Mouse (Mus musculus) spleen, adult 2 months (tissue): ENCODE results near the gene Pnma3. TPM values are rescaled to one million over a fixed set of nuclear protein-coding genes. Genes with fewer than 3 reads are reported as not detected.

Source experiments
- DNase-seq, 2 experiments: peaks; one replicate each; pipeline versions ENCODE4 v3.0.0 to v3.0.0-alpha.2; 2012 to 2021; ENCODE audit warnings: low spot score in 2 of 2, low read depth in 1 of 2
- H3K27ac ChIP-seq: fragments of 200-500 bp; 2 replicates; pipeline ENCODE4 v1.5.1; 2012; ENCODE audit warnings: low read length, inconsistent platforms; ENCODE audit not compliant: insufficient read depth
- H3K27me3 ChIP-seq: fragments of 200-500 bp; 2 replicates; pipeline ENCODE4 v1.6.1; 2012; ENCODE audit warnings: mild to moderate bottlenecking, moderate library complexity, low read length, inconsistent platforms; ENCODE audit not compliant: control insufficient read depth, insufficient read depth
- H3K36me3 ChIP-seq: fragments of 200-500 bp; 2 replicates; pipeline ENCODE4 v1.6.1; 2012; ENCODE audit warnings: mild to moderate bottlenecking, low read length, inconsistent platforms; ENCODE audit not compliant: control insufficient read depth, insufficient read depth
- H3K4me1 ChIP-seq: fragments of 200-500 bp; 2 replicates; pipeline ENCODE4 v1.6.1; 2011; ENCODE audit warnings: inconsistent platforms; ENCODE audit not compliant: control insufficient read depth, insufficient read depth, insufficient read length
- H3K4me3 ChIP-seq: fragments of 200-500 bp; 2 replicates; pipeline ENCODE4 v1.5.1; 2011; ENCODE audit warnings: mild to moderate bottlenecking, inconsistent platforms; ENCODE audit not compliant: insufficient read depth, insufficient read length; ENCODE audit errors: extremely low read depth
- CTCF ChIP-seq: fragments of 200-500 bp; IDR thresholded peaks from 2 replicates; pipeline ENCODE4 v1.5.1; 2011; ENCODE audit warnings: mild to moderate bottlenecking, inconsistent platforms; ENCODE audit not compliant: insufficient read depth, insufficient read length, insufficient replicate concordance; ENCODE audit errors: extremely low read depth
- POLR2A ChIP-seq: fragments of 200-500 bp; IDR thresholded peaks from 2 replicates; pipeline ENCODE4 v1.6.1; 2011; ENCODE audit warnings: low read depth, low read length, inconsistent platforms
- WGBS: fragments of 180-500 bp; shearing (Covaris S2); methylation state at CpG from one replicate; pipeline ENCODE4 v1.1.7; 2018; 5-methylcytosine and 5-hydroxymethylcytosine counted together
- polyA plus RNA-seq: library from polyadenylated mRNA; depleted of rRNA; stranded (reverse); fragments of >200 nt; gene quantifications from 2 replicates; pipeline ENCODE4 v1.2.3, GENCODE M21; 2012; rRNA removed

Pnma3 gene
- not detected in 2 replicates for polyA plus RNA-seq

DNA sequence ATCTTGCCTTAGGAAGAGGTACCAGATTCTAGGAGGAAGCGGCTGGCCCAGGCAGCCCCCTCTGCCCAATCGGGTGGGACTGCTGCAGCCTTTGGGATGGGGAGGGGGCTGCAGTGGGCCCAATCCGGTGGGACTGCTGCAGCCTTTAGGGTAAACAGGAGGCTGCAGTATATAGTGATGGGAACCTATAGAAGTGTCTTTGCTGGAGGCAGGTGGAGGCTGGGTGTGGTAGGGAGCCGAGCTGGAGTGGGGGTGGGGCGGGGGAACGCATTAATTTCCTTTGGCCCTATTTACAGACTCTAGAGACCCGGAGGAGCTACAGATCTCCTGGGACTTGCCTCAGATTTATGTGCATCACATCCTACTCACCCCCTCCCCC, at the start of gene Pnma3:
Gene Pnma3 (plus strand): TSS at position 373 of the 379 bp plus-strand sequence.
- Histone ChIP-seq H3K27ac (no peak within 1 kb of the TSS), H3K27me3 (no peaks in the 10 kb centered on the region), H3K36me3 (no peaks in the 10 kb centered on the region), H3K4me3 (no peak within 1 kb of the TSS), H3K4me1 (no peaks in the 10 kb centered on the region)
- TF ChIP-seq CTCF (no peak), POLR2A (no peak)
- DNase-seq, result no peak
- WGBS, result 42% methylated on average over 7 of the region's 7 CpGs

DNA sequence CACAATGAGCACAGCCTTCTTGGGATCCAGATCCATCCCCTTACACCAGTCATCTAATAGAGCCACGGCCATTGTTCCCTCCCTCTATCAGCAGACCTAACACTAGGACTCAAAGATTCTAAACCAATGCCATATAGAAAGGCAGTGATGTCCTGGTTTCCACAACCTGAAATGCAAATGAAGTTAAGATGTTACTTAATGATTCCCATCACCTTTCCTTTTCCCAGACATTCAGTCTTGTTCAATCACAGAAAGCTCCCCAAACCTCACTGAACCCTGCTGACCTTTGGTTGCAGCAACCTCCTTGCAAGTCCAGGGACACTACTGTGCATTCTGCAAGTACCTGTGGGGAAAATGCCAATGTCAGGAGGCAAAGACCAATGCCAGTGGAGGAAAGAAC, 27.6 kb upstream of the Pnma3 start, which contains the start of gene Pnma5:
Gene Pnma5 (minus strand): TSS at position 101 of the 400 bp plus-strand sequence.
- TF ChIP-seq CTCF (no peak), POLR2A (no peak)
- Histone ChIP-seq H3K27me3 (no peaks in the 10 kb centered on the region), H3K4me1 (no peaks in the 10 kb centered on the region), H3K36me3 (no peaks in the 10 kb centered on the region), H3K4me3 (no peak within 1 kb of the TSS), H3K27ac (no peak within 1 kb of the TSS)
- no peak for DNase-seq
- 79% methylated on average over 1 of the region's 1 CpGs for WGBS

DNA sequence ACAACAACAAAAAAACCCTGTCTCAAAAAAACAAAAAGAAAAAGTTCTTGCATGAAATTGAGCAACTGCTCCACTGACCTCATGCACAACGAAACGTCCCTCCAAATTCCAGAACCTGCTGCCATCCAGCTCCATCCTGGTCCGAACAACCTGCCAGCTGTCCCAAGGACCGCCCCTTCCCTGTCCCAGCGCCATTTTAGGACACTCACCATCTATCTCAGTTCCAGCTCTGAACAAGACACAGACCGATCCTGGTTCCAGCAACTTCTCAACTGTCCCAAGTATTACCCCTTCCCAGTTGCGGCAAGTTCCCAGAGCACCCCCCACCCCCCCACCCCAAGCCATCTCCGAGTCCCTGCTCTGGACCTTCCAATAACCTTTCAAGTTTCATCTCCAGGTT, 25.8 kb upstream of the Pnma3 start:
- DNase-seq, result no peak
- TF ChIP-seq CTCF (no peak), POLR2A (no peak)
- Histone ChIP-seq H3K27me3 (no peaks in the 10 kb centered on the region), H3K4me1 (no peaks in the 10 kb centered on the region), H3K4me3 (no peak overlapping the region), H3K36me3 (no peaks in the 10 kb centered on the region), H3K27ac (no peak overlapping the region)
- 81% methylated on average over 8 of the region's 8 CpGs for WGBS

DNA sequence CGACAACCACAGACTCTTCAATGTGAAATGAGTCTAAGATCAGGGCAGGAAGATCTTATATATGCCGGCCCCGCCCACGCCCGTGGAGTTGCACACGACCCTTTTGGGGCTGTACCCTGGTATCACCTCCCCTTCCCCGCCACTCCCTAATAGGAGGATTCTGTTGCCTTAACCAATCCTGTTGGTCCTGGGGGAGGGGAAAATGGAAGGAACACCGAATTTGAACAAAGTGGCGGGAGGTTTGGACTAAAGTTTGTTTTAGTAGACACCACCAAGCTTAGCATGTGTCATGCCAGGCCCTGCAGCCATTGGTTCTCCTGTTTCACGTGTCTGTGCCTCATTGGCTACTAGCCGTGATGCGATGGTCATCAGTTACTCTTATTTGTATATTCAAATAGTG, 24.9 kb upstream of the Pnma3 start:
- TF ChIP-seq POLR2A, result no peak
- no peaks in the 10 kb centered on the region for H3K27me3 ChIP-seq
- WGBS, result 84% methylated on average over 12 of the region's 12 CpGs
- no peak overlapping the region for H3K27ac ChIP-seq
- no peak overlapping the region for H3K4me3 ChIP-seq
- DNase-seq, result no peak
- no peaks in the 10 kb centered on the region for H3K4me1 ChIP-seq
- no peaks in the 10 kb centered on the region for H3K36me3 ChIP-seq

DNA sequence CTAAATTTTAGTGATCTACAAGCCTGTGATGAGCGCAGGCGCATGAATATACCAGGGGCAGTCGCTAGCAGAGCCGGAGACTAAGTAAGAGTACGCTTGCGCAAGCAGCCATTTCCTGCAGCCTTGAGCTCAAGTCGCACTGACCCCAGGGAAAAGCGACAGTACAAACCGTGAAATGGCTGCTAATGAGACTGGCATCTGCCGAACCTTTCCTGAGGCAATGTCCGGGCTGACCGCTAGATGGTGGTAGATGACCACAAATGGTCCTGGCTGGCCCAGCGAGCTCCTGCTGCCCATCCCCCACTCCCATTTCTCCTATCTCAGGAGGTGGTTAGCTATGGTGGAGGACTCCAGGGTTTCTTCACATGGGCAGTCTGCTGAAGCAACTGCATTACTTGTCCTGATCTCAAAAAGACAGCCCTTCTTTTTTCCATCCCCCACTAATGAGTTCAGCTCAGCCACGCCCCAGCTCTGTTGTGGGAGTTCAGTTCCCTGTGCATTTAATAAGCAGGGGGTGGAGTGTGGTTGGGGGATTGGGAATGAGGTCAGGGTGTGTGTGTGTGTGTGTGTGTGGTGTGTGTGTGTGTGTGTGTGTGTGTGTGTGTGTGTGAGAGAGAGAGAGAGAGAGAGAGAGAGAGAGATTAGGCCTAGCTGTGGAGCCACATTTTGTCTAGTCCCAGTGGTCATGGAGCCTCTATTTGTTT, 10.6 kb upstream of the Pnma3 start:
- TF ChIP-seq POLR2A (no peak), CTCF (peak; percentile 87)
- Histone ChIP-seq H3K27me3 (no peaks in the 10 kb centered on the region), H3K4me3 (no peak overlapping the region), H3K4me1 (no peaks in the 10 kb centered on the region), H3K27ac (no peak overlapping the region), H3K36me3 (no peaks in the 10 kb centered on the region)
- WGBS, result 27% methylated on average over 14 of the region's 14 CpGs
- DNase-seq, result peak; percentile 72 to 81

DNA sequence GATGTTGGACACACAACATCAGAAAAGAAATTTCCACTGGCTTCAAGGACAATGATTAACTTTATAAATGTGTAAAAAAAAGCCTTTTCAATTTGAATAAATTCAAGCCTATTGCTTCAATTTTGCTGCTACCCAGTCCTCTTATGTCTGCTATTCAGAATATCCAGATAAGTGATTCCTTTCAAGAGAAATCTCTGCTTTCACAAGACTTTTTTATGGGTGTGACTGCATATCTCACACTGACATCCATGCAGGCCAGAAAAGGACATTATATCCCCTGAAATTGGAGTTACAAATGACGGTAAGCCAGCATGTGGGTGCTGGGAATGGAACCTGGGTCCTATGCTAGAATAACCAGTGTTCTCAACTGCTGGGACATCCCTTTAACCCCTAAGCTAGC, 3.1 kb upstream of the Pnma3 start:
- 83% methylated on average over 1 of the region's 1 CpGs for WGBS
- Histone ChIP-seq H3K27ac (no peak overlapping the region), H3K4me1 (no peaks in the 10 kb centered on the region), H3K4me3 (no peak overlapping the region), H3K36me3 (no peaks in the 10 kb centered on the region), H3K27me3 (no peaks in the 10 kb centered on the region)
- TF ChIP-seq POLR2A (no peak), CTCF (no peak)
- DNase-seq, result no peak

DNA sequence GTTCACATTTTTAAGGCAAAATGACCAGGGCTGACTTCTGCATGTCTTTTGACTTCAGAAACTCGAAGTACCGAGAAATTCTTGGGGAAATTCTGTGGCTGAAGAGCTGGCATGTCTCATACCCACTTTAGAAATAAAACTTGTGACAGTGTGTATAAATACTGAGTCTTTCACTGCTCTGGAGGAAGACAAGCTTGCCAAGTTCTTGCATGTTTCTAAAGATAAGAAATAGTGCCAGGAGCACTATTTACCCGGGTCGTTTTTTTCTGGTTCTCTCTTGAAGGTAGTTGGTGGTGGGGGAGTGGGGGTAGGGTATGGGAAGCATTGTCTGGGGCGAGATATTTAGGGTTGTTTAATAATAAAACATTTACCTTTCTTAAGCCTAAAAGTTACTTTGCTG, 2.3 kb upstream of the Pnma3 start:
- TF ChIP-seq CTCF (no peak), POLR2A (no peak)
- Histone ChIP-seq H3K27me3 (no peaks in the 10 kb centered on the region), H3K4me1 (no peaks in the 10 kb centered on the region), H3K27ac (no peak overlapping the region), H3K36me3 (no peaks in the 10 kb centered on the region), H3K4me3 (no peak overlapping the region)
- DNase-seq, result no peak
- WGBS, result 44% methylated on average over 5 of the region's 5 CpGs
